Mouse (Mus musculus): Measurements from ENCODE around the gene Tmem138.

The Tmem138 gene

DNA sequence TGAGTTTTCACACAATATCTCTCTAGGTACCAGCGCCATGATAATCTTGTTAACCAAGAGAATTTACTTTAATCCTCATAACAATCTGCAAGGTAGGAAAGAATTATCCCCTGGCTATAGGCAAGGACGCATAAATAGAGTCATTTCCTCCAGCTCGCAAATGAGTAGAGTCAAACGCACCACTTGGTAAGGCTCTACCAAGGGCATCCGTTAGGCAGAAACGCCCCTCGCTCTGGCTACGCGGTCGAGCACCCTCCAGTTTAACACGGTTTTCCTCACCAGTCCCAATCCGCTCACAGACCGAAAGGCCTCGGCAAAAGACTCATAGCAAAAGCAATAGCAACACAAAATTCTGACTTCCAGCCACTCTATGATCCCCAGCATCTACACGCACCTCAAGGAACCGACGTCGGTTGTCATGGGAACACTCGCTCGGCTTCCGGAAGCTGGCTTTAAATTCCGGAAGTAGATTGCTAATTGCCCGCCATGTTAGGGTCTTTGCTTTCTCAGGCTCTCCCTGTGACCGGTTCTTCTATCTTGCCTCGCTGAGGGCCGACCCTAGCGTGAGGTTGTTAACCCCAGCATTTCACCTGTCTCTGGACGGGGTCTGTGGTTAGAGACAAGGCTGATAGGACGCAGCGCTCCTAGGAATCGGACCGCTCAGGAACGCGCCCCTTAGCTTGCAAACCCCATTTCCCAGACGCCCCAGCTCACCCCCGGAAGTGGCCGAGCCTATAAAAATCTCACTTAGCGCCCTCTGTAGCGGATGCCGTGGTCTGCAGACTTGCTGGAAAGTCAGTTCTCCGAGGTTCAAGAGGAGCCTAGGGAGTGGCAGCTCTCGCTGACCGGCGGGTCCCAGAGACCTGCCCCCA, at the start of gene Tmem138, which contains the start of gene Cyb561a3:
TSS of gene Tmem138 (minus strand) at position 673 of the 872 bp plus-strand sequence.
TSS of gene Cyb561a3 (plus strand) at position 483 of the 872 bp plus-strand sequence.
- DNase-seq (ENCODE audit: low read depth in 2 of 2, low spot score in 2 of 2) = peak; percentile 87 to 91

DNA sequence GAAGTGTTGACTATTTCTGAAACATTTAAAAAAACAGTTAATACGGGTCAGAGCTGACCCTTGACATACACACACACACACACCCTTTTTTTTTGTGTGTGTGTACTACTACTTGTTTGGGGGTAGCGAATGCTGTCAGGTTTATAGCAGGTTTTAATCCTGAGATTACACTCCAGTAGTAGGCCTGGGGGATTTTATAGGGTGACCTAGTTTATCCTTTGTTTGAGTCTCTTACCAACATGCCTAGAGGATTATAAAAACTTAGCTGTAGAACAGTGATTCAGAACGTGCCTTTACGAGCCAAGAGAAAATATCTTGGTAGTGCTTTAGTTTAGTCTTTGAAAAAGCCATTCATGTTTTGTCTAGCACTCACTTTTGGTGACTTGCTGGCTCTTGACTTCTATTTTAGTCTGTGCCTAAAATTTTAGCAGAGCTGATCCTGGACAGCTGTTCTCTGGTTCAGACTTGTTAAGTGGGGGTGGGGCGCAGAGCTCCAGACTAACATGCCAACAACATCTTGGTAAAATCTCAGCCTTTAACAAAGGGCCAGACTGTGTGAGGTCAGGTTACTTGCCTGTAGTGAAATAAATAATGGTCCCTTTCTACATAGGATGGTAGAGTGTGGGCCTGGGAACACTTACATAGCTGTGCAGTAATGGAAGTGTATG, 31.5 kb upstream of the Tmem138 start:
- no peak for DNase-seq (ENCODE audit: low read depth in 2 of 2, low spot score in 2 of 2)

GRCm38 (mm10) chr19:10605901-10606622, 28.9 kb upstream of the Tmem138 start:
- DNase-seq (ENCODE audit: low read depth in 2 of 2, low spot score in 2 of 2) = no peak

- DNase-seq (ENCODE audit: low read depth in 2 of 2, low spot score in 2 of 2) = peak; percentile 97 to 99
Observed at GRCm38 (mm10) chr19:10605293-10605900, 28.2 kb upstream of the Tmem138 start, which contains the start of the genes Ddb1 and Tkfc. Gene Ddb1 (plus strand): TSS chr19:10605327. Gene Tkfc (minus strand): TSS chr19:10605654.

- DNase-seq (ENCODE audit: low read depth in 2 of 2, low spot score in 2 of 2) = no peak
Observed at GRCm38 (mm10) chr19:10604534-10604933, 27.4 kb upstream of the Tmem138 start.

DNA sequence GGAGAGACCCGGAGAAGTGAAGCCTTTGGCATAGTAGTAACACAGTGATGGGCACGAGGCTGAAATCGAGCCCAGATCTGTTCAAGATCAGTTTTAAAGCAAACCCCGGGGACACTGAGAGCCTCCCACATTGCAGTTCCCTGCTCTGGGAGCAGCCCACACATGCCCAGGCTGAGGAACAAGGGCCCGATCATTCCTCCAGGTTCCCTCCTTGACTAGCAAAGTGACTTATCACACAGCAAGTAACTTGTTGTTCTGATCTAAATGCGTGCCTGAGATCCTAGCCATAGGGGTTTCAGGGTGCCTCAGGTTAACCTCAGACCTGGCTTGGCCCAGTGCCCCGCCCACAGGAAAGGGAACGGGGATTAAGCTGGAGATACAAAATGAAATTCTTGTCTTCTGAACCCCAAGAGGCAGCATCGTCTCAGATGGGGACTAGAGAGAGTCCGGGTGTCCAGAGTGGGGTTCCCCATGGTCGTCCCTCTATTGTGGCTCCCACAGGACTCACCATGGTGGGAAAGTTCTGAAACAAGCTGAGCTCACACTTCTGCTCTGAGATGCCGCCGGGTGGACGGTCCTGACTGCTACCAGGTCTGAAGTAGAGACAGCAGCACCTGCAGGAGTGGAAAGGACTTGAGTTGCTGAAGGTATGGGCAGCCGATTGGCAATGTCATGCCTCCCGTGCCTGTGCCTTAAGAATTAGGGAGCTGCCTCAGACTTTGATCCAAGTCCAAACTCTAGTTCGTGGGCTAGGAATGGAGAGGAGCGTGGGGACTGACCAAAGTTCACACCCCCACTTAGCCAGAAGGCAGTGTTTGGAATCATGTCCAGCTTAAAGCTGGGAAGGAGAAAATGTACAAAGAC, 26.7 kb upstream of the Tmem138 start:
- no peak for DNase-seq (ENCODE audit: low read depth in 2 of 2, low spot score in 2 of 2)

- peak; percentile 77 to 85 for DNase-seq (ENCODE audit: low read depth in 2 of 2, low spot score in 2 of 2)
Observed at GRCm38 (mm10) chr19:10602787-10603186, 25.6 kb upstream of the Tmem138 start.

- no peak for DNase-seq (ENCODE audit: low read depth in 2 of 2, low spot score in 2 of 2)
Observed at GRCm38 (mm10) chr19:10602247-10602769, 25.1 kb upstream of the Tmem138 start.

DNA sequence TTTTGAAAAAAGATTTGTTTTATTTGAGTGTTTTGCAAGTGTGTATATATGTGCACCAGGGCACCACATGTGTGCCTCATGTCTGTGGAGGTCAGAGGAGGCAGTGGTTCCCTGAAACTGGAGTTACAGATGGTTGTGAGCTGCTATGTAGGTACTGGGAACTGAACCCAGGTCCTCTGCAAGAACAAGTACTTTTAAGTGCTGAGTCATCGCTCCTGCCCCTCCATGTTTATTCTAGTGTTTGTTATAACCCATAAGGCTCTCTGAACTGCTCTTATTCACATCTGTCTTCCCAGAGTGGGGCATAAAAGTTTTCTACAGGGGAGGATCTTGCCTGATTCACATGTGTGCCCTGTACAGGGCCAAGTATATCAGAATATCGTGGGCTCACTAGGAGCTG, 22.5 kb upstream of the Tmem138 start:
- no peak for DNase-seq (ENCODE audit: low read depth in 2 of 2, low spot score in 2 of 2)

DNA sequence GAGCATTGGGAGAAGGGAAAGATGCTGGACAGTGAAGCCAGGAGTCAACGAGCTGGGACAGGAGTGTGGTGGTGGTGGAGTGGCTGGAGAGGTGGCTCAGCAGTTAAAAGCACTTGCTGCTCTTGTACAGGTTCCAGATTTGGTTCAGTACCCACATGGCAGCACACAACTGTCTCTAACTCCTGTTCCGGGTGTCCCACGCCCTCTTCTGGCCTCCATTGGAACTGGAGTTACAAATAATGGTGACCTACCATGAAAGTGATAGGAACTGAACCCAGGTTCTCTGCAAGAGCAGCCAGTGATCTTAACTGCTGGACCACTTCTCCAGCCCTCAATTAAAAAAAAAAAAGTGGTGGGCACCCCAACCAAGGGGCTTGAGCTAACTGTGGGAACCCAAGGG, 21.0 kb upstream of the Tmem138 start:
- peak; percentile 21 to 22 for DNase-seq (ENCODE audit: low read depth in 2 of 2, low spot score in 2 of 2)

GRCm38 (mm10) chr19:10591659-10592377, 14.7 kb upstream of the Tmem138 start:
- no peak for DNase-seq (ENCODE audit: low read depth in 2 of 2, low spot score in 2 of 2)

DNA sequence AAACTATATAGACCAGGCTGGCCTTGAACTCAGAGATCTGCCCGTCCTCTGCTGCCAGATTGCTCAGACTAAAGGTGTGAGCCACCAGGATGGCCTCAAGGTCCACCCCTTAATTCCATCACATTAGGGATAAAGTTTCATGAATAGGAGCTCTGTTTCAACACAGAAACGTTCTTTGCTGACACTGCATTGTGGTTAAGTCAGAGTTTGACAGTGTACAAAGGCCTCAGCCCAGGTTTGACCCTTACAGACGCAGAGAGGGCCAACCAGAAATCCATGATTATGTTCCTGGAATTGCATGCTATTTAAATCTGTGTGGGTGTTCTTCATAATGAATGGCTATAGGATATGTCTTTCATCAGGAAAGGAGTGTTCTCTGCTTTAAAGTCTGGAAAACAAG, 13.1 kb upstream of the Tmem138 start:
- no peak for DNase-seq (ENCODE audit: low read depth in 2 of 2, low spot score in 2 of 2)

DNA sequence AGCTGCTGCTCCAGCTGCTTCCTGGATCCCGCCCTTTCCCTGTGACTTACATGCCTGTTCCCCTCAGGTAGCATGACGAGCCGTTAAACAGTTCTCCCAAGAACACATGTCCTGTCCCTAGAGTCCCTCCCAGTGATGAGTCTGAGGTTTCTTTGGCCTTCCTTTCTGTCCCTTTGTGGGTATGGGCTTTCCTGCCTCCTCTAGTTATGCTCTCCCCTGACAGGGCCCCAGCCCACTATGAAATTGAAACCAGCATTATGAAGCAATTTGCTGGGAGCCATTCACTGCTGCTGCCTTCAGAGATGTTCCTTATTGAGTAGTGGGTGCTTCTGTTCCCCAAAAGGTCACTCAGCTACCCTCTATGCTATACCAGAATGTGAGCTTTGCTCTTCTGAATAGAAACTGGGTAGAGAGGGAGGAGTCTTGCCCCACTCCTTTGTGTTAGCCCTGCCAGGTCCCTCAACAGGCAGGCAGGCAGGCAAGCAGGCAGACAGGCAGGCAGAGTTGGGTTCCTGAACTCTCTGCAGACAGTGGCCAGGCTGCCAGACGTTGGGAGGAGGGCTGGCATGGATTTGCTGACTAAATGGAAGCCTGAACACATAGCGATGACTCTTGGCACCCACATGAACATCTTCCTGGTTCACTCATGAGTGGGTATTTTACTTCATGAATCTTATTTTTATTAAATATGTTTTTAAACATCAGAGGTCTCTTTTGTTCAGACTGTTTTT, 12.1 kb upstream of the Tmem138 start:
- no peak for DNase-seq (ENCODE audit: low read depth in 2 of 2, low spot score in 2 of 2)

DNA sequence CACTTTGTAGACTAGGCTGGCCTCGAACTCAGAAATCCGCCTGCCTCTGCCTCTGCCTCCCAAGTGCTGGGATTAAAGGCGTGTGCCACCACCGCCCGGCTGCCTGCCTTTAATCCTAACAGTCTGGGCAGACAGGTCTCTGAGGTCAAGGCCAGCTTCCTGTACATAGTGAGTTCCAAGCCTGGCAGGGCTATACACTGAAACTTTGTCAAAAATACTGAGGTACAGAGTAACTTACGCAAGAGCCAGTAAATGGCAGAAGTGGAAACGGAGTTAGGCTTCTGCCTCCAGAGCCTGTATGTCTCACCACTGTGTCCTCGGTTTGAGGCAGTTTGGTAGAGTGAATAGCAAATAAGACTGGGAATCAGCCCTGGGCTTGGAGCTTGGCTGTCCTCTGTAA, 10.1 kb upstream of the Tmem138 start:
- no peak for DNase-seq (ENCODE audit: low read depth in 2 of 2, low spot score in 2 of 2)

- DNase-seq (ENCODE audit: low read depth in 2 of 2, low spot score in 2 of 2) = no peak
Observed at GRCm38 (mm10) chr19:10585112-10585511, 8.0 kb upstream of the Tmem138 start.

- DNase-seq (ENCODE audit: low read depth in 2 of 2, low spot score in 2 of 2) = no peak
Observed at GRCm38 (mm10) chr19:10583550-10584146, 6.5 kb upstream of the Tmem138 start.

GRCm38 (mm10) chr19:10581984-10582383, 4.8 kb upstream of the Tmem138 start:
- no peak for DNase-seq (ENCODE audit: low read depth in 2 of 2, low spot score in 2 of 2)

DNA sequence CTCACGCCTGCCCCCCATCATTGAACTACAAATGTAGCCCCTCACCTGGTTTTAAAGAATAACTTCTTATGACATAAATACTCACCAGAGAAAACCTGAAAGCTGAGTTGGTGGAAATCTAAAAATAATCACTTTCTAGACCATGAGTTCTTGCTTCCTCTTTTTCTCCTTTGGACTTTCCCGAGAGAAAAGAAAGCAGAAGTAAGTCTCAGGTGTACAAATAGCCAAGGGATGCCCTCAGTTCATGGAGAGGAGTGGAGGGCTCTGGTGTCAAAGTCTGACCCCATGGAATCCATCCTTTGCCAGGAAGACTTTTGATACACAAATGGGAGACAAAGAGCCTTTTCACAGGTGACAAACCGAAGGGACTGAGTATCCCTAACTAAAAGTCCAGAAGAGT, 3.6 kb upstream of the Tmem138 start:
- no peak for DNase-seq (ENCODE audit: low read depth in 2 of 2, low spot score in 2 of 2)

Data from CD8-positive naive resting alpha-beta T cell, adult 2 months (primary cell).